Mouse (Mus musculus): Measurements from ENCODE around the gene Usp46.
"Not testable (repeated sequence)": the region's sequence is repeated elsewhere in the genome, so short reads cannot be mapped to it uniquely, and the experiment has no call there.

The Usp46 gene

DNA sequence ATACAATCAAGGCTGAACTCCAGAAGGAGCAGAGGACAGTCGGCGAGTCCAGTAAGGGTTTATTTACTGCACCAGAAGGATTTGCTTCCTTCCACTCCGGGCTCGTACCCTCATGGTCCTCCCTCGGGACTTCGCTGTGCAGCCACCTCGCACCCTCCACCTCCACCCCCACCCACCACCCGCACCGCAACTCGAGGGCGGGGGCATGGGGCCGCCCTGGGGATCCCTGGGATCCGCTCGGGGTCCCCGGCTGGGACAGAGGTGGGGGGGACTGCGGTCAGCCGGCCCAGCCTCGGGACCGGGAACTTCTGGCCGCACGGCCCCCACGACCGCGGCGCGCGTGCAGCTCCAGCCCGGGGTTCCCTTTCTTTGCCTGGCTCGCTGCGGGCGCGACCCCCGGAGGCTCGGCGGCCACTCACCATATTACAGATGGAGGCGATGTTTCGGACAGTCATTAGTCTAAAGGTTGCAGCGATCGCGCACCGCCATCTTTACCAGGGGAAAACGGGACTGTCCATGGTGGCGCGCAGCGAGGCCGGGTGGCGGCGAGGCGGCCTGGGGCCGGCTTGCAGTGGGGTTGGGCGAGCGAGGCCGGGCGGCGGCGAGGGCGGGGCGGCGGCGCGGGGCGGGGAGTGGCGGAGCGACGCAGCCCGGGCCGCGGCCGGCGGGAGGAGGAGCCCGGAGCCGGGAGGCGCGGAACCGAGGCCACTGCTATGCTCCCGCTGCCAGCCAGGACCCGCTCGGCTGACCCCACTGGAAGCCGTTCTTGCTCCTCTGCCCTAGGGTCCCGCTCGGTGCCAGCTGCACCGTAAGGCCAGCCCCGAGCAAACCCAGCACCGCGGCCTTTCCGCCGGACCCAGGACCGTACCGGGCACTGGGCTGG, at the start of gene Usp46:
Gene Usp46, minus strand, starts transcription at position 601 of the 883 bp plus-strand sequence.
- peak; percentile 71 for DNase-seq (ENCODE audit: low read depth, low spot score)

DNA sequence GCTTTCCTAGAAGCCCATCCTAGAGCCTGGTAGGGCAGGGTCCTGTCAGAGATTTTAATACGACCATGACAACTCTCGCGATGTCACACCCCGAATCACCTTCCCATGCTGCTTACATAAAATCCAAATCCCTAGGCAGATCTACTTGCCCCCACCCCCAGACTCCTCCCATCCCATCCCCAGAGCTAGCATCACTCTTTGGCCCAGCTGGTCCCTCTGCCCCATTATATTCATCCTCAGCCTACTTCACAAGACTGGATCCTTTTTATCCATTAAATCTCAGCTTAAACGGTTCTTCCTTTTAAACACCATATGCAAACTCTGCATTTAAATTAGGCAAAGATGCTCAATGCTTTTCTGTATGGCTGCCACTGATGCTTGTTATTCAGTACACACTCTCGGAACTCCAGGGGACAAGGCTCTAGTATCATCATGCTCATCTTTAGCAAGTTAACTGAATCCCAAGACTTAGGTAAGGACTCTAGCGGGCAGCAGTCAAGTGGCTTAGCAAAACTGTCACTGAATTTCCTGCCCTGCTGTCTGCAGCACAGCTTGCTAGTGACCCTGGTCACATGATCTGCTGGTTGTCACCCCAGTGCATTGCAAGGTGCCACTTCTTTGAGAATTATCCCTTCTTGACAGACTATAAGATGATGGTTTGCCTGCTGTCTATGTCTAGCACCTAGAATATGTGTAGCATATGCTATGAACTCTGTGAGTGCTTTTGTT, 45.9 kb upstream of the Usp46 start:
- DNase-seq (ENCODE audit: low read depth, low spot score), result no peak

DNA sequence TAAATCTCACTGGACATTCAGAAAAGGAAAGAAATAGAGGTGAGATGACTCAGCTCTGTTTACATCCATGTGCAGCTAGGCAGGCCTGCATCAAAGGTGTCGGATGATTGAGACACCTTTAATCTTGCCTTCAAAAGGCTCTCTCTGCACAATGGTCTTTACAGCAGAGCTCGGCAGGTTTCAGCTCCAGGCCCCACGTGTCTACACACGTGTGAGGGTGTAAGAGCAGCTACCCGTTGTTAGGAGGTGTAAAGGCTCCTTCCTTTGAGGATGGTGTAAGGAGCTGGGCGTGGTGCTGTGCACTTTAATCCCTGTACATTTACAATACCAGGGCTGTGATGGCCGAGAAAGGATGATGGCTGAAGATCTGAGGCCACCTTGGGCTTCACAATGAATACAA, 37.2 kb upstream of the Usp46 start:
- peak; percentile 54 for DNase-seq (ENCODE audit: low read depth, low spot score)

DNA sequence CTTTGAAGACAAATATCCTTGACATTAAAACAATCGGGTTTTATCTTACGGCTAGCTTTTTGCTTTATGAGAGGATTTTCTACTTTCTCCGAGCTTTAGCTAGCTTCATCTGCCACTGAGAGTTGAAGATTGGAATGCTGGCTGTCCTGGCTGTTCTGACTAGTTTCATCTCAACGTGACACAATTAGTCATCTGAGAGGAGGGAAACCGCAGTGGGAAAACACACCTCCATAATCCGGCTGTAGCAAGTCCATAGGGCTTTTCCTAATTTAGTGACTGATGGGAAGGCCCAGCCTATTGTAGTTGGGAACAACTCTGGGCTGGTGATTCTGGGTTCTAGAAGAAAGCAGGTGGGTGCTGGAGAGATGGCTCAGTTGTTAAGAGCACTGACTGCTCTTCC, 33.5 kb upstream of the Usp46 start:
- DNase-seq (ENCODE audit: low read depth, low spot score), result no peak

DNA sequence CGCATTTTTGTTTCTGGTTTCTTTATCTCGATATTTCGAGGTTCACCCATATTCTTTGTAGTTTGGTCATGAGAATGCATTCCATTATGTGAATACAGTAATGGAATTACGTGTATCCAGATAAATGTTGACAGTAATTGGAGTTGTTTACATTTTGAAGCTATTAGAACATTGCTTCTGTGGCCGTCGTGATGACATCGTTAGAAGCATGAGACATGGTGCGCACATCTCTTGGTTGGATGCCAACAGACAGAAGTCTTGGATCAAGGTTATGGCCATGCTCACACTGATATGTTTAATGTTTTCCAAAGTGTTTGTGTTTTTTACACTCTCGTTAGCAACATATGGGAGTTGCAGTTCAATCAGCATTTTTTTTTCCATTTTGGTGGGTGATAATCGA, 30.8 kb upstream of the Usp46 start:
- DNase-seq (ENCODE audit: low read depth, low spot score), result no peak

DNA sequence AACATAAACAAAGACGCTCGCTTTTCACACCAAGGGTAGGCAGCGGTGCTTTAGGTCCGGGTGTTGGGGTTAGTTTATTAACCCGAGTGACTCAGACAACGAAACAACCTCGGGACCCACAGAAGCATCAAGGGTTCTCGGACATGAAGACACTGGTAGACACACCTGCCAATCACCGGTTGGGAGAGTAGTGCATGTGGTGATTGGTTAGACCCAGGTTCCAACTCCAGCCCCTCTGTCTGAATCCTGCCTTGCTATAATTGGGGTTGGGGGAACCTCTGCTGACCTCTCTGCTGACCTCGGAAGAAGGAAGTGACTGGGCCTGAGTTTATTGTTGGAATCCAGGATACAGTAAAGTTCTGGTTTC, 29.6 kb upstream of the Usp46 start:
- peak; percentile 64 for DNase-seq (ENCODE audit: low read depth, low spot score)

DNA sequence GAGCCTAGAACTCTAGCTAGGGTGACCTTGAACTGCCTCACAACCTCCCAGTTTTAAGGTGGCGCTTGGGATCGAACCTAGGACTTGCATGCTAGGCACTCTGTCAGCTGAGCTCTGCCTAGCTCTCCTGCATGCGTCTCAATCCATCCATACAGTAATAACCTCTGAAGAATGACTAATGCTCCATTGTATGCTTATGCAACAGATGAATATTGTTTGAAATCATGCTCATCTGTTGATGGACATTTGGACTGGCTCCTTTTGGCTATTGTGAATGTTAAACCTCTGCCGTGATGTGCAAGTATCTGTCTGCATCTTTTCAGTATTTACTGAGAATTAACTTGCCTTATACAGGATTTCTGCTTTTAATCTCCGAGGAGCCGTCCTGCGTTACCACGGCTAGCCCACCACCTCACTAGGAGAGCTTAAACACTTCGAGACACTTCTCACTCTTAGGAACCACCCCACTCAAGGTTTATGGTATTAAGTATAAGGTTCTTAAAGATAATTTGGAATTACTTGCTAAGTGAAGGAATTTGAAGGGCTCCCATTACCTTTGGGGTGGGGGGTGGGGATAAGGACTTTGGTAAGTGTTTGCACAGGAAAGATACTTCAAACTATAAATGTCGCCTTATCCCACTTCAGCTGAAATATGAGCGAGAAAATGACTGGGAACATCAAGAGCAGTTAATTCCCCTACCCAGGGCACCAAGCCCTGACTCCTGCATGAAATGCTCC, 29.1 kb upstream of the Usp46 start:
- DNase-seq (ENCODE audit: low read depth, low spot score), result no peak

DNA sequence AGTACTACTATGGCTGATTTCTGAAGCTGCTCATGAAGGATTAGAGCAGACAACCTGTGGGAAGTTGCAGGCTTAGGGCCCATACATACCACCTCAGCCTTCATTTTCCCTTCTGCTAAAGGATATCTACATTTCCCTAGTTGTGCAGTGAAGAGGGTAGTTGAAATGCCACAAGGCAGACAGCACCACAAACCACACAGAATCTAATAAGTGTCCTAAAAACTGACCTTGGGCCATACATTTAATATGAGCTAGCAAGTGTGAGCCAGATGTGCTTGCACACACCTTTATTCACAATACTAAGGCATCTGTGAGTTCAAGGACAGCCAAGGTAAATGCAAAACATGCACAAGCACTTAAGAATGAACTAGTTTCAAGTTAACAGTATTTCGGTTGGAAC, 27.8 kb upstream of the Usp46 start:
- peak; percentile 53 for DNase-seq (ENCODE audit: low read depth, low spot score)

DNA sequence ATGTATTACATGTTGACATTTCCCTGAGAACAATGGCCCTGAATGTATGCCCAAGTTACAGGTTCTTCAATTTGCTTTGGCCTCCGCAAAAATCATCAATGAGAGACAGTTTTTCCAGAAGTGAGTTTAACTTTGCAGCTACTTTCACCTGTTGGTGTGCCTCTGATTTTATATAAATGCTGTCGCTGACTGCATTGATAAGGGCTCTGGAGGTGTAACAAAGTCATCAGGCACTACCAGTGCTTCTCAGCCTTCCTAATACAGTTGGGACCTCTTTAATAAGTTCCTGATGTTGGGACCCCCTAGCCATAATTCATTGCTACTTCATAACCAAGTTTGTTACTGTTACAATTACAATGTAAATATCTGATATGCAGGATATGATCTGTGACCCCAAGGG, 27.4 kb upstream of the Usp46 start:
- DNase-seq (ENCODE audit: low read depth, low spot score), result peak; percentile 42

DNA sequence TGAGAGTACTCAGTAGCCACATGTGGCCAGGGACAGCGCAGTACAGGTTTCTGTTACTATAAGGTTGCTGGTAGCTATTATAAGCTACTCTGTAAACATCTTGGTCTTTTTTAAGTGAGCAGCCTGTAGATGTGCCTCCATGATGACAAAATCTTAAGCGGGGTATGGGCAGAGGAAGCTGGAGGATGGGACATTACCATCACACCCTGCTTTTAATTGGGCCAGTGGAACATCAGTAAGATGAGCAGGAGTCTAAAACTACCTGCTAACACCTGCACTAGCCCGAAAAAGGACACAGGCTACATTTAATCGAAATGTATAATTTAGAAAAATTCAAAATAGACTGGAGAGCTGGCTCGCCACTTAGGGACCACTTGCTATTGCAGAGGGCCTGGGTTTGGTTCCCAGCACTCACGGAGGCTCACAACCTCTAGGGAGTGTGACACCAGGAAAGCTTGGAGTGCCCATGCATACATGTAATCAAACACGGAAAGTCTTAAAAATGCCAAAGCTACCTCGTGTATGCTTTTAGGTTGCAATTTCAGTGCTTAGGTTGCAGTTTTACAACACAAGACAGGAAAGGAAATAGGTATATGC, 26.7 kb upstream of the Usp46 start:
- DNase-seq (ENCODE audit: low read depth, low spot score), result peak; percentile 74

DNA sequence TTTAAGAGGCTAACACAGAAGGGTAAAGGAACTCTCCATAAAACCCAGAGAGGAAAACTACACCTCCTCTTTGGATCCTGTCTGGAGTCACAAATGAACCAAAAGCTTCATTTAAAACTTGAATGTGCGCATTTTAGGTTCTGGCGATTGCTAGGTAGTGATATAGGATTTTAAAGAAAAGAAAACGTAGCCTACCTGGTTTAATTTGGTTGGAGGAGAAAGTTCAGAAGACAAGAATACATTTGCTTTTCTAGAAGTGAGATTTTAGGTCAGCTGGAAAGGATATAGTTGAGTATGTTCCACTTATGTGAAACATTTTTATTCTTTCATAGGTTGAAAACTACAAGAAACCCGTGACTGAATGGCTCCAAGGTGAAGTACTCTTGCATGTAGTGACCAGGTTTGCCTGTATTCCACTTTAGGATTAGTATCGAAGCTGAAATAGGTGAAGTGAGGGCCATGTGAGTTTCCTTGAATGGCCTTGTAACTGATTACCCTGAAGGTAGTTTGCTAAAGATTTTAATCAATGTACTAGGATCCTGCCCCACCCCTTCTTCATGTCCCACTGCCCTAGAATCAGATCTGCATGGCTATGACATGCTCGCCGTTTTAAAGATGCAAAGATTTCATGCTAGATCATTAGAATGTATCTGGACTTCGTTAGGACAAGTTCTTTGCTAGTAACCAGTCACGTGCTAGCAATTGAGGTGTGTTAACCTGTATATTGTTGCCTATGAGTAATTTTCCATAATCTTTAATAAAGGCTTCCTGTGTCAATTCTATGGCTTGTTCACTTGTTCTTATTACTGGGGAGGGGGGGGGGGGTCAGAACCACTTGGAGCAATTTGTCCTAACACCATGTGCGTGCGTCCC, 25.6 kb upstream of the Usp46 start:
- peak; percentile 44 for DNase-seq (ENCODE audit: low read depth, low spot score)

DNA sequence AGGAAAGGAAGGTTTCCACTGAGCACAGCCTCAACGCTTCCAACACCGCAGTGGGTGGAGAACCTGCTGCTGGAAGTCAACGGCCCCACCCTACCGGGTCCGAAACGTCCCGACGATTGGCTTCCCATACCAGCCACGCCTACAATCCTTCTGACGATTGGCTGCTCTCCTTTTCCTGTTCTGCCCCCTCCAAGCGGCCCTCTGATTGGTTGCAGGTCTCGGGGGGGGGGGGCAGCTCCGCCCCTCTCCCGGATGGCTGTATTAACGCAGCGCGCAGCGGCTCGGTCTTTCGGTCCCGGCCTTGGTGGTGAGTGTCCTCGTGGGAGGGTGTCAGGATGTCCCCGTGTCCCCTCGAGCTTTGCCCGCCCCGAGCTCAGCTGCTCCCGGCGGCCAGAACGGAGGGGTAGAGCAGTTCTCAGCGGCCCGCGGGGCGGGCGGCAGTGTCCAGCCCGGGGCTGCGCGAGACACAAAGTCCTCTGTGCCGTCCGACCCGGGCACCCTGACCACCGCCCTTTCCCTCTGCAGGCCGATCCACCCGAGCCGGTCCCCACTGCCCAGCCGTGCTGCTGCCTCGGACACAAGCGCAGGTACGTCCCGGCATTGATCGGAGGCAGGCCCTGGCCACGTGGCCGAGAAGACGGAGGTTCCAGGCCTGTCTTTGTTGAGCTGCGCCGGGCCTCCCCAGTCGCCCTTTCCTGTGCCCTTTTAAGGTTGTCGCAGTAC, 24.8 kb upstream of the Usp46 start:
- DNase-seq (ENCODE audit: low read depth, low spot score), result peak; percentile 99

DNA sequence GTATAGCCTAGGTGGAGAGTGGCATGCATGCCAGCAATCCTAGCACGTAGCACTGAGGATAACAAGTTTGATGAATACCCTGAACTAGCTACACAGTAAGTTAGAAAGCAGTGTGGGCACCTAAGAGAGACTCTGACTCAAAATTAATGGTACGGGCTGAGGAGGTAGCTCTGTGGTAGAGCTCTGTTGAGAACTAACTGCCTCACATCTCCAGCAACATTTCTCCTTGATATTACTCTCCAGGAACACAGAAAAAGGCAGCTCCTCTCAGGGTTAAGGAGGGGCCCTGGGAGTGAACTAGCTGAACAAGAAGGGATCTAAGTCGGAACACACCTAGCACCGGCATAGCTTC, 24.2 kb upstream of the Usp46 start:
- no peak for DNase-seq (ENCODE audit: low read depth, low spot score)

DNA sequence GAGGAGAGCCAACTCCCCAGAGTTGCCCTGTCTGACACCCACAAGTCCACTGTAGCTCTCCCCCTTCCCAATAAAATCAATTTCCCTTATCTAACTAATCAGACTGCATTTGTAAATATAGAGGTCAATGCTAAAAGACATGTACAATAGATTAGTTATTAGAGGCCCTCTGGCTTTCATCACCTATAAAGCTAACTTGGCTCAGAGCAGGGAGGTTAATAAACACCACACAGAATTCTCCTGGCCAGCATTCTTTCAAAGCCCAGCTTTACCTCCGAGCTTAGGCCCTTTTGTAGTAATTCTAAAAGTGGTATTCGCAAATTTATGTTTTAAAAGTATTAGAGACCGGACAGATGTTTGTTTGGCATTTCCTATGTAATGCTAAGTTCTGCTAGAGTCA, 21.4 kb upstream of the Usp46 start:
- DNase-seq (ENCODE audit: low read depth, low spot score), result no peak

DNA sequence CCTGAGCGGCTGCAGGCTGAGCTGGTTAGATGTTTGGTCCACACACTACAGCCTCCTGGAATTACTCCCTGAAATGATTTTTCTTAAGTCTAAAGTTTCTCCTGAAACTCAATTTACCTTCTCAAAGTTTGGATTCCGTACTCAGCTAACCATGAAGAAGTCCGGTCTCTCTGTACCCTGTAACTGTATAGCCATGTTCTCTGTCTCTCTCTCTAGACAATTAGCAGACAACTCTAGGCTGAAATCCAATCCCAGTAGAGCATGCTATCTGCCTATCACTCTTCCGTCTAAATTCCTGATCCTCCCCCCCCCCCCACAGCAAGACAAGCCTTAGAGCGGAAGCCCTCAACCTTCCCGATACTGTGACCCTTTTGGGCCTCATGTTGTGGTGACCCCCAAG, 13.5 kb upstream of the Usp46 start:
- DNase-seq (ENCODE audit: low read depth, low spot score), result no peak

DNA sequence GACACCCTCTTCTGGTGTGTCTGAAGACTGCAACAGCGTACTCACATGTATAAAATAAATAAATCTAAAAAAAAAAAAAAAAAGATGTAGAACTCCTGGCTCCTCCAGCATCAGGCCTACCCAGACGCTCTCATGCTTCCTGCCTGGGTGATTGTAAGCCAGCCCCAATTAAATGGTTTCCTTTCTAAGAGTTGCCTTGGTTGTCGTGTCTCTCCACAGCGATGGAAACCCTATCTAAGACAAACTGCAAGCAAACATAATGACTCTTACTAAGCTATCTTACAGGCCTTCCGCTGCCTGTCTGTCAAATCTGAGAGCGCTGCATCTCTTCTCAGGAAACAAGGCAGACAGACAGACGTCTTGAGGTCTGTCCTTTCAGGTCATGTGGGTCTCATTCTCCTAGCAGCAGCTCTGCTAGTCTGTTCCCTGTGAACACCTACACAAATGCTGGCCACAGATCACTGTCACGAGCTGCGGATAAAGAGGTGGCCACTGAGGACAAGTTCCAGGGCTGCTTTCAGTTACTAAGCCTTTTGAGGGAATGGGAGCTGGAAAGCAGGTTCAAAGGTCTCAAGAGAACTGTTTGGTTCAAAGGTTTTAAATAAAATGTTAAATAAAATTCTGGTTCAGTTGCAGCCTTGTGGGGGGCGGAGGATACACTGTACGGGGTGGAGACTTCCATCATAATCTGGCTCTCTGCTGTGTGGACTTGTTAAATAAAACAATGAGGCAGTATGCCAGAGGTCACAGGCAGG, 10.8 kb upstream of the Usp46 start:
- DNase-seq (ENCODE audit: low read depth, low spot score), result no peak

DNA sequence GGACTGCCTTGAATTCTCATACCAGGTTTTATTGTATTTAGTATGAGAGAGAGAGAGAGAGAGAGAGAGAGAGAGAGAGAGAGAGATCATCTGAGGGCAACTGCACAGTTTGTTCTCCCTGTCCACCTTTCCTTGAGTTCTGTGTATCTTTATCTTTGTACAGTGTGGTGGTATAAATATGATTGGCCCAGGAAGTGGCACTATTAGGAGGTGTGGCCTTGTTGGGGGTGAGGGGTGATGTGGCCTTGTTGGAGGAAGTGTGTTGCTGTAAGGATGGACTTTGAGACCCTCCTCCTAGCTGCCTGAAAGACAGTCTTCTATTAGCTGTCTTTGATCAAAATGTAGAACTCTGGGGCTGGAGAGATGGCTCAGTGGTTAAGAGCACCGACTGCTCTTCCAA, 10.2 kb upstream of the Usp46 start:
- DNase-seq (ENCODE audit: low read depth, low spot score), result no peak

DNA sequence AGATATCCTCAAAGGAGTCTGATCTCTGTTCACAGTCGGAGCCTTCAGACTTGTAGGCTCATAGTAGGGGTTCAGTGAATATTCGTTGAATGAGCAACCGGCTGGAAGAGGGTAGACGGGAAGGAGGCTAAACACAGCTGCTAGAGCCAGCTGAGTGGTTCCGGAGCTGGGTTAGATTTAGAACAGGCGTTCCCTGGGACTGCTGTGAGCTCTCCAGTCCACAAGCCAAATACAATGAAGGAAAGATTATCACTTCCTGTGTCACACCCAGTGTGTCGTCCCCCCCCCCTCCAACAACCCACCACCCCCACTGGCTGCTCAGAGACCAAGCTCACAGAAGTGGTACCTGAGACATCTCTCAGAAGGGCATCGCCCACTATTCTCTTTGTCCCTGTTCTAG, 9.7 kb upstream of the Usp46 start:
- peak; percentile 38 for DNase-seq (ENCODE audit: low read depth, low spot score)

DNA sequence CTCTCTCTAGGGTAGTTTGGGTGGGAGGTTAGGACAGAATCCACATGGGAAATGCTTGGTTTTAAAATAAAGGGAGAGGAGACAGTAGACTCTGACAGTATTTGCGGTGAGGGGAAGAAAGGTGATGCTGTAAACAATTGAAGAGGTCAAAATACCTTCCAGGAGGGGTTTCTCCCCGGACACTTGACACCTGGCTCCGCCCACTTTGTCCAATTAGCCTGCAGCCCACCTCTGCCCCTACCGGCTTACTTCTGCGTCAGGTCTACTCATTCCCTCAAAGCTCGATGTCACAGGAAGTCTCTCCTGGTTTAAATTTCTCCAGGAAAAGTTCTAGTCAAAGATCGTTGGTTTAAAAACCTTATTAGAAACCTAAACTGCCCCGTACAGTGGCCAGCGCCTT, 8.5 kb upstream of the Usp46 start:
- DNase-seq (ENCODE audit: low read depth, low spot score), result peak; percentile 67

DNA sequence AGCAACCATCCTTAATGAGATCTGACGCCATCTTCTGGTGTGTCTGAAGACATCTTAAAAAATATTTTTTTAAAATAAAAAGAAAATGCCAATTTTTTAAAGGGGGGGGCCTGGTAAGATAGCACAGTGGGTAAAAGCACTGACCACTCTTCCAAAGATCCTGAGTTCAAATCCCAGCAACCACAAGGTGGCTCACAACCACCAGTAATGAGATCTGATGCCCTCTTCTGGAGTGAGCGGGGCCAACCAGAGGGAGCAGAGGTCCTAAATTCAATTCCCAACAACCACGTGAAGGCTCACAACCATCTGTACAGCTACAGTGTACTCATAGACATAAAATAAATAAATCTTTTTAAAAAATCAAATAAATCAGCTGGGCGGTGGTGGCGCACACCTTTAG, 2.3 kb upstream of the Usp46 start:
- DNase-seq (ENCODE audit: low read depth, low spot score), result not testable (repeated sequence)
